Mouse (Mus musculus): Measurements from ENCODE around the gene Itgb2.

- TF ChIP-seq CTCF (IDR thresholded peaks at IDR 0.05; ENCODE audit: low read depth) (no peak), EP300 (optimal IDR thresholded peaks at IDR 0.05) (no peak)
These were observed 30.8 kb downstream of the Itgb2 start for GRCm38 (mm10) chr10:77560830-77561229.
